Mouse (Mus musculus): ENCODE data around the gene Slc4a1ap. TPM values are rescaled to one million over a fixed set of nuclear protein-coding genes. Genes with fewer than 3 reads are reported as not detected.

Gene Slc4a1ap
- polyA plus RNA-seq, 1 experiment = 15.9 TPM

- no peak overlapping the region for H3K4me3 ChIP-seq
Measured at GRCm38 (mm10) chr5:31589711-31590319, 63.0 kb downstream of the Slc4a1ap start.

GRCm38 (mm10) chr5:31591122-31591521, 64.3 kb downstream of the Slc4a1ap start:
- no peak overlapping the region for H3ac ChIP-seq (ENCODE audit: control insufficient read depth, insufficient read length)
- H3K4me2 ChIP-seq (ENCODE audit: low read depth) = no peak overlapping the region
- H3K79me2 ChIP-seq (ENCODE audit: control insufficient read depth, insufficient read depth) = no peaks in the 10 kb centered on the region
- H3K27me3 ChIP-seq (ENCODE audit: control insufficient read depth, insufficient read depth, insufficient read length) = no peaks in the 10 kb centered on the region
- TF ChIP-seq TCF12 (IDR thresholded peaks at IDR 0.05; ENCODE audit: insufficient read depth, poor library complexity, severe bottlenecking) (no peak), MAX (IDR thresholded peaks at IDR 0.05; ENCODE audit: low read depth) (no peak), SRF (IDR thresholded peaks at IDR 0.05; ENCODE audit: control insufficient read depth, insufficient read length, low read depth) (no peak)
- no peaks in the 10 kb centered on the region for H3K36me3 ChIP-seq (ENCODE audit: control insufficient read depth, insufficient read depth)
- no peak overlapping the region for H3K4me3 ChIP-seq

More at GRCm38 (mm10) chr5:31589711-31590319, 63.0 kb downstream of the Slc4a1ap start:
- H3K79me2 ChIP-seq (ENCODE audit: control insufficient read depth, insufficient read depth) = no peaks in the 10 kb centered on the region
- no peaks in the 10 kb centered on the region for H3K36me3 ChIP-seq (ENCODE audit: control insufficient read depth, insufficient read depth)
- H3K4me2 ChIP-seq (ENCODE audit: low read depth) = no peak overlapping the region
- H3ac ChIP-seq (ENCODE audit: control insufficient read depth, insufficient read length) = no peak overlapping the region
- TF ChIP-seq E2F4 (IDR thresholded peaks at IDR 0.05; ENCODE audit: insufficient read depth) (no peak), REST (IDR thresholded peaks at IDR 0.05; ENCODE audit: insufficient read depth, insufficient read length) (no peak), CEBPB (IDR thresholded peaks at IDR 0.05; ENCODE audit: insufficient read depth, poor library complexity, severe bottlenecking) (no peak), SRF (IDR thresholded peaks at IDR 0.05; ENCODE audit: control insufficient read depth, insufficient read length, low read depth) (no peak), USF1 (IDR thresholded peaks at IDR 0.05; ENCODE audit: low read depth) (no peak)
- H3K27me3 ChIP-seq (ENCODE audit: control insufficient read depth, insufficient read depth, insufficient read length) = no peaks in the 10 kb centered on the region

- H3K4me2 ChIP-seq (ENCODE audit: low read depth) = no peak overlapping the region
Measured at GRCm38 (mm10) chr5:31595868-31596267, 69.1 kb downstream of the Slc4a1ap start.

GRCm38 (mm10) chr5:31596481-31597429, 70.0 kb downstream of the Slc4a1ap start, which contains the start of gene Mrpl33:
TSS of gene Mrpl33 (plus strand) at chr5:31596935.
- Histone ChIP-seq H3ac (ENCODE audit: control insufficient read depth, insufficient read length) (no peak within 1 kb of the TSS), H3K4me3 (no peak within 1 kb of the TSS), H3K79me2 (ENCODE audit: control insufficient read depth, insufficient read depth) (no peaks in the 10 kb centered on the region)

More at GRCm38 (mm10) chr5:31595868-31596267, 69.1 kb downstream of the Slc4a1ap start:
- Histone ChIP-seq H3K79me2 (ENCODE audit: control insufficient read depth, insufficient read depth) (no peaks in the 10 kb centered on the region), H3K36me3 (ENCODE audit: control insufficient read depth, insufficient read depth) (no peaks in the 10 kb centered on the region), H3ac (ENCODE audit: control insufficient read depth, insufficient read length) (no peak overlapping the region), H3K27me3 (ENCODE audit: control insufficient read depth, insufficient read depth, insufficient read length) (no peaks in the 10 kb centered on the region), H3K4me3 (no peak overlapping the region)
- TF ChIP-seq POLR2A (IDR thresholded peaks at IDR 0.05; ENCODE audit: insufficient read length, low read depth) (no peak), USF1 (IDR thresholded peaks at IDR 0.05; ENCODE audit: low read depth) (no peak), E2F4 (IDR thresholded peaks at IDR 0.05; ENCODE audit: insufficient read depth) (no peak), SRF (IDR thresholded peaks at IDR 0.05; ENCODE audit: control insufficient read depth, insufficient read length, low read depth) (no peak), MYOG (IDR thresholded peaks at IDR 0.05; ENCODE audit: control insufficient read depth in 1 of 3, insufficient read depth in 1 of 3, insufficient read length in 2 of 3, low read depth in 2 of 3) (no peak), MYOD1 (IDR thresholded peaks at IDR 0.05; ENCODE audit: control insufficient read depth in 1 of 3, insufficient read length in 2 of 3, low read depth in 2 of 3) (no peak), CEBPB (IDR thresholded peaks at IDR 0.05; ENCODE audit: insufficient read depth, poor library complexity, severe bottlenecking) (no peak), MAX (IDR thresholded peaks at IDR 0.05; ENCODE audit: low read depth) (no peak)

GRCm38 (mm10) chr5:31597430-31597944, 70.7 kb downstream of the Slc4a1ap start:
- Histone ChIP-seq H3K4me2 (ENCODE audit: low read depth) (no peak overlapping the region), H3K36me3 (ENCODE audit: control insufficient read depth, insufficient read depth) (no peaks in the 10 kb centered on the region), H3ac (ENCODE audit: control insufficient read depth, insufficient read length) (no peak overlapping the region), H3K79me2 (ENCODE audit: control insufficient read depth, insufficient read depth) (no peaks in the 10 kb centered on the region), H3K27me3 (ENCODE audit: control insufficient read depth, insufficient read depth, insufficient read length) (no peaks in the 10 kb centered on the region), H3K4me3 (no peak overlapping the region)
- TF ChIP-seq POLR2A (IDR thresholded peaks at IDR 0.05; ENCODE audit: insufficient read length, low read depth) (no peak), REST (IDR thresholded peaks at IDR 0.05; ENCODE audit: insufficient read depth, insufficient read length) (no peak), E2F4 (IDR thresholded peaks at IDR 0.05; ENCODE audit: insufficient read depth) (no peak), MYOG (IDR thresholded peaks at IDR 0.05; ENCODE audit: control insufficient read depth in 1 of 3, insufficient read depth in 1 of 3, insufficient read length in 2 of 3, low read depth in 2 of 3) (no peak), POLR2AphosphoS2 (IDR thresholded peaks at IDR 0.05; ENCODE audit: insufficient read length, low read depth) (no peak), MYOD1 (IDR thresholded peaks at IDR 0.05; ENCODE audit: control insufficient read depth in 1 of 3, insufficient read length in 2 of 3, low read depth in 2 of 3) (no peak), CEBPB (IDR thresholded peaks at IDR 0.05; ENCODE audit: insufficient read depth, poor library complexity, severe bottlenecking) (no peak), USF1 (IDR thresholded peaks at IDR 0.05; ENCODE audit: low read depth) (no peak), SRF (IDR thresholded peaks at IDR 0.05; ENCODE audit: control insufficient read depth, insufficient read length, low read depth) (no peak), TCF12 (IDR thresholded peaks at IDR 0.05; ENCODE audit: insufficient read depth, poor library complexity, severe bottlenecking) (no peak), TCF3 (IDR thresholded peaks at IDR 0.05; ENCODE audit: insufficient read length, low read depth) (no peak), MAX (IDR thresholded peaks at IDR 0.05; ENCODE audit: low read depth) (no peak)

More at GRCm38 (mm10) chr5:31596481-31597429, 70.0 kb downstream of the Slc4a1ap start, which contains the start of gene Mrpl33:
- Histone ChIP-seq H3K4me2 (ENCODE audit: low read depth) (no peak within 1 kb of the TSS), H3K27me3 (ENCODE audit: control insufficient read depth, insufficient read depth, insufficient read length) (no peaks in the 10 kb centered on the region), H3K36me3 (ENCODE audit: control insufficient read depth, insufficient read depth) (no peaks in the 10 kb centered on the region)
- TF ChIP-seq POLR2A (IDR thresholded peaks at IDR 0.05; ENCODE audit: insufficient read length, low read depth) = no peak
- TF ChIP-seq POLR2AphosphoS2 (IDR thresholded peaks at IDR 0.05; ENCODE audit: insufficient read length, low read depth) = no peak
- no peak for TF ChIP-seq REST (IDR thresholded peaks at IDR 0.05; ENCODE audit: insufficient read depth, insufficient read length)
- no peak for TF ChIP-seq MYOD1 (IDR thresholded peaks at IDR 0.05; ENCODE audit: control insufficient read depth in 1 of 3, insufficient read length in 2 of 3, low read depth in 2 of 3)
- TF ChIP-seq SRF (IDR thresholded peaks at IDR 0.05; ENCODE audit: control insufficient read depth, insufficient read length, low read depth) = no peak
- TF ChIP-seq USF1 (IDR thresholded peaks at IDR 0.05; ENCODE audit: low read depth) = no peak
- TF ChIP-seq E2F4 (IDR thresholded peaks at IDR 0.05; ENCODE audit: insufficient read depth) = no peak

All from myocyte (in vitro differentiated cells).